Mouse (Mus musculus) spleen, adult 12 weeks (tissue): Measurements from ENCODE around the gene Gpc6.

Experiments
- DNase-seq: peaks from one replicate; pipeline ENCODE4 v3.0.0; 2022; ENCODE audit warnings: low spot score

The Gpc6 gene

DNA sequence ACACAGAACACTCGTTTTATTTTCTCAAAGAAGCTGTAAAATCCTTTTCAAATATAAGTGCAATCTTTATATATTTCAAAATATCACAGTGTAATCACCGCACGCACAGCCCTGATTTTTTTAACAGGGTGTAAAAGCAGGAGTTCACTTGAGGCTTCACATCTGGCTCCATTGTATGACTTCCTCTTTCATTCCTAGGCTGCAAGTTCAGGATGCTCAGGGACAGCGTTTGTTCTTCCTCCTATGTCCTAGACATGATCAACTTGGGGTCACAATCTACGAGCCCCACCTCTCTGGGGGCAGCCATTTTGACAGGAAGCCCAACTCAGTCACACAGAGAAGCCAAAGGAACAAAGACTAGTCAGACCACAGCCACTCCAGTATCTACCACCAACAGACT, 1094.2 kb downstream of the Gpc6 start:
- no peak for DNase-seq

DNA sequence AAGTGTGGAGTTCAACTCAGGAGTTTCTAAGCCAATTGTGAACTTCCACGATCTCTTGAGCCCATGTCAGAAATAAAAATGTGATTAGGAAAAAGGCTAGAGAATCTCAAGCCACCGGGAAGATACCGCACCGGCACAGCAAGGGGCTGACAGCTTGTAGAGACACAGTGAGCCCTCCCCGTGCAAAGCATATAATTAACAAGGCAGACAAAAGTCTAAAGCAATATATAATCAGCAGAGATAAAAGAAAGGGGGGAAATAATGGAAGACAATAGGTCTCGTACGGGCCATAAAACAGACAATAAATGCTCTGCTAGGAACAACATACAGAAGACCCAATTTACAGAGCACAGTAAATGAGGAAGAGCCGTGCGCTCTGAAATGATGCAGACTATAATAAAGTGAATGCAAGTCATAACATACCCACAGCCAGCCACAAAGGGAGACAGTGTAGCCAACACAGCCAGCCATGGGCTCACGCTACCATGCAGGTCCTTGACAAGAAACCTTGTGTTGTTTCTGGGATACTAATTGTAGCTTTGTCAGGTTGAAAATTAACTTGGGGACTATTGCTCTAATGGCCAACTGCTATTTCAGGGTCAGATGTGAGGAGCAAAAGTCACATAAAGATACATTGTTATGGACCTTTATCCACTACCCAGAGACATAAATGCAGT, 1096.9 kb downstream of the Gpc6 start:
- no peak for DNase-seq
